In genomic region chr14:62855077-62855835, GRCm38 (mm10) we compare ENCODE assay signal across 12 mouse cellular contexts. TPM values are rescaled to one million over a fixed set of nuclear protein-coding genes. Genes with fewer than 3 reads are reported as not detected.
DNase-seq lines count a peak whose midpoint lies in the region; ATAC-seq and TF ChIP-seq lines count a peak whose summit lies in the region.
"Had no signal": no experiment of that assay in that cellular context is flagged by ENCODE, and none has a peak within 500 bp of the region (broad histone marks: within the 10 kb centered on the region; RNA-seq: fewer than 3 reads in every experiment).

No protein-coding gene starts in this region.

- H3K9ac ChIP-seq in limb, embryonic 14.5 days (ENCODE audit: low read depth, low read length, severe bottlenecking): no peak overlapping the region
- H3K9ac ChIP-seq in forebrain, embryonic 16.5 days (replicated peaks; ENCODE audit: low read depth, low read length): no peak overlapping the region
- H3K9ac ChIP-seq in stomach, embryonic 16.5 days (ENCODE audit: low read length): no peak overlapping the region

- no peak overlapping the region for H3K4me3 ChIP-seq in heart, embryonic 10.5 days
- no peak overlapping the region for H3K4me3 ChIP-seq in limb, embryonic 14.5 days (replicated peaks; ENCODE audit: low read length)
- H3K4me3 ChIP-seq in limb, embryonic 10.5 days: no peak overlapping the region
- no peak overlapping the region for H3K4me3 ChIP-seq in forebrain, embryonic 16.5 days (replicated peaks; ENCODE audit: low read length)
- H3K4me3 ChIP-seq in stomach, embryonic 16.5 days (replicated peaks; ENCODE audit: low read length): no peak overlapping the region

- no peak for DNase-seq in heart, embryonic 10.5 days (ENCODE audit: low spot score)
- no peak for DNase-seq in heart, adult 9 months (ENCODE audit: low spot score in 2 of 2)
- no peak for DNase-seq in limb, embryonic 14.5 days (ENCODE audit: low spot score)
- DNase-seq in limb, embryonic 10.5 days (ENCODE audit: low spot score): no peak
- DNase-seq in ovary, postnatal 14 days (ENCODE audit: low spot score): no peak
- DNase-seq: embryo, embryonic 11 days; lung, adult 2 months; thymus, adult 18-20 months had no signal

- no peak for TF ChIP-seq POLR2A in limb, embryonic 14.5 days (IDR thresholded peaks at IDR 0.05; ENCODE audit: borderline replicate concordance, extremely low read depth, insufficient read depth, insufficient read length)

- no peaks in the 10 kb centered on the region for H3K9me3 ChIP-seq in heart, embryonic 10.5 days
- no peaks in the 10 kb centered on the region for H3K9me3 ChIP-seq in limb, embryonic 14.5 days (ENCODE audit: control insufficient read depth, low read length)
- no peaks in the 10 kb centered on the region for H3K9me3 ChIP-seq in limb, embryonic 10.5 days (replicated peaks)
- no peaks in the 10 kb centered on the region for H3K9me3 ChIP-seq in forebrain, embryonic 16.5 days (ENCODE audit: control insufficient read depth, low read length)
- no peaks in the 10 kb centered on the region for H3K9me3 ChIP-seq in stomach, embryonic 16.5 days (replicated peaks; ENCODE audit: control insufficient read depth, low read length)

- peaks cover 36% of the 10 kb centered on the region for H3K4me1 ChIP-seq in heart, embryonic 10.5 days
- peaks cover 12% of the 10 kb centered on the region; the same call in 1 of the 2 replicates for H3K4me1 ChIP-seq in limb, embryonic 14.5 days (ENCODE audit: control insufficient read depth, insufficient read depth, low read length)
- H3K4me1 ChIP-seq in limb, embryonic 10.5 days: 0 out of 2 replicates have a peak, but pooled peaks cover 7% of the 10 kb centered on the region
- H3K4me1 ChIP-seq in forebrain, embryonic 16.5 days (replicated peaks; ENCODE audit: control insufficient read depth, insufficient read depth, low read length): peaks cover 16% of the 10 kb centered on the region
- H3K4me1 ChIP-seq in stomach, embryonic 16.5 days (ENCODE audit: control insufficient read depth, insufficient read depth, low read length): peaks cover 13% of the 10 kb centered on the region

- H3K27me3 ChIP-seq in heart, embryonic 10.5 days (ENCODE audit: insufficient read depth, poor library complexity, severe bottlenecking): no peaks in the 10 kb centered on the region
- H3K27me3 ChIP-seq in limb, embryonic 14.5 days (ENCODE audit: control insufficient read depth, insufficient read depth, low read length): no peaks in the 10 kb centered on the region
- H3K27me3 ChIP-seq in limb, embryonic 10.5 days (ENCODE audit: low read depth, poor library complexity, severe bottlenecking): no peaks in the 10 kb centered on the region
- H3K27me3 ChIP-seq in forebrain, embryonic 16.5 days (replicated peaks; ENCODE audit: control insufficient read depth, insufficient read depth, low read length): no peaks in the 10 kb centered on the region
- H3K27me3 ChIP-seq in stomach, embryonic 16.5 days (ENCODE audit: control insufficient read depth, insufficient read depth, low read length): no peaks in the 10 kb centered on the region
- H3K27me3 ChIP-seq: Patski had no signal

- no peak for ATAC-seq in limb, embryonic 14.5 days (ENCODE audit: low FRiP score, low read depth)
- ATAC-seq in forebrain, embryonic 16.5 days: no peak
- ATAC-seq in stomach, embryonic 16.5 days (ENCODE audit: insufficient read depth, low FRiP score): no peak
- ATAC-seq: CD4-positive, CD25-positive, alpha-beta regulatory T cell, adult 4 months; Patski had no signal

- H3K4me2 ChIP-seq in limb, embryonic 14.5 days (replicated peaks; ENCODE audit: low read depth, low read length, severe bottlenecking): no peak overlapping the region
- H3K4me2 ChIP-seq in forebrain, embryonic 16.5 days (ENCODE audit: low read length): peak overlapping the region; percentile 8
- peak overlapping the region; percentile 3; the same call in 1 of the 2 replicates for H3K4me2 ChIP-seq in stomach, embryonic 16.5 days (ENCODE audit: low read depth, low read length)

- H3K36me3 ChIP-seq in heart, embryonic 10.5 days: peaks cover 2% of the 10 kb centered on the region; the same call in 1 of the 2 replicates
- H3K36me3 ChIP-seq in limb, embryonic 14.5 days (ENCODE audit: control insufficient read depth, insufficient read depth, low read length): no peaks in the 10 kb centered on the region
- H3K36me3 ChIP-seq in limb, embryonic 10.5 days: peaks cover 9% of the 10 kb centered on the region; the same call in 1 of the 2 replicates
- no peaks in the 10 kb centered on the region for H3K36me3 ChIP-seq in forebrain, embryonic 16.5 days (ENCODE audit: control insufficient read depth, insufficient read depth)
- no peaks in the 10 kb centered on the region for H3K36me3 ChIP-seq in stomach, embryonic 16.5 days (ENCODE audit: control insufficient read depth, insufficient read depth, low read length)

- WGBS in heart, embryonic 10.5 days: 81% methylated on average over 18 of the region's 18 CpGs
- WGBS in limb, embryonic 14.5 days: 75% methylated on average over 18 of the region's 18 CpGs
- WGBS in limb, embryonic 10.5 days: 92% methylated on average over 18 of the region's 18 CpGs
- WGBS in forebrain, embryonic 16.5 days: 41% methylated on average over 18 of the region's 18 CpGs
- 63% methylated on average over 18 of the region's 18 CpGs for WGBS in stomach, embryonic 16.5 days

- H3K27ac ChIP-seq in heart, embryonic 10.5 days: 0 out of 2 replicates have a peak overlapping the region, but pooled peaks have one; percentile 25
- H3K27ac ChIP-seq in limb, embryonic 14.5 days (replicated peaks; ENCODE audit: low read depth, low read length): peak overlapping the region; percentile 19; the same call in 1 of the 2 replicates
- H3K27ac ChIP-seq in limb, embryonic 10.5 days: no peak overlapping the region
- no peak overlapping the region for H3K27ac ChIP-seq in forebrain, embryonic 16.5 days (ENCODE audit: low read length)
- H3K27ac ChIP-seq in stomach, embryonic 16.5 days (ENCODE audit: low read length): peak overlapping the region; percentile 36; the same call in 1 of the 2 replicates

RNA-seq across cellular contexts. Expression of gene Wdfy2, which starts 17.8 kb away (rescaled TPM):
- polyA plus RNA-seq in heart, embryonic 10.5 days (2016; fragmentation: Nextera tagmentation; extraction: Ambion mirVana): 8.9 and 9.5 TPM in 2 replicates
- 10.9 and 11.4 TPM in 2 replicates for polyA plus RNA-seq in limb, embryonic 14.5 days (2012; rRNA removed)
- polyA plus RNA-seq in limb, embryonic 14.5 days (2014; fragmentation: Nextera tagmentation; extraction: Ambion mirVana): 12.8 and 13.8 TPM in 2 replicates
- 11.9 and 12.7 TPM in 2 replicates for polyA plus RNA-seq in limb, embryonic 10.5 days (2016; fragmentation: Nextera tagmentation; extraction: Ambion mirVana)
- 8.9 and 11.0 TPM in 2 replicates for polyA plus RNA-seq in forebrain, embryonic 16.5 days (2015; fragmentation: Nextera tagmentation; extraction: Ambion mirVana)
- 6.4 and 7.2 TPM in 2 replicates for polyA plus RNA-seq in stomach, embryonic 16.5 days (2015; fragmentation: Nextera tagmentation; extraction: Ambion mirVana)

Comparison
In these comparisons a context has a peak if more than half of its experiments do, and no peak if none do; other contexts are left out.
1. H3K27ac ChIP-seq: peak in heart, embryonic 10.5 days (single experiment), limb, embryonic 14.5 days (single experiment) and stomach, embryonic 16.5 days (single experiment); none in limb, embryonic 10.5 days (single experiment) and forebrain, embryonic 16.5 days (single experiment).